Mouse (Mus musculus): ENCODE measurements around the gene Ttc28. TPM values are rescaled to one million over a fixed set of nuclear protein-coding genes. Genes with fewer than 3 reads are reported as not detected.

Ttc28 gene
- total and polyA plus RNA-seq, 3 experiments = 1.1 to 1.8 TPM; not detected in 1

- no peaks in the 10 kb centered on the region for H3K79me2 ChIP-seq (ENCODE audit: control insufficient read depth, insufficient read depth, low read length, poor library complexity)
- no peaks in the 10 kb centered on the region for H3K27me3 ChIP-seq (ENCODE audit: control insufficient read depth in 1 of 2, insufficient read depth in 2 of 2, low read length in 2 of 2)
- H3K36me3 ChIP-seq (ENCODE audit: control insufficient read depth in 1 of 2, insufficient read depth in 2 of 2, low read length in 2 of 2) = peaks cover 0 to 9% of the 10 kb centered on the region in 2 experiments; a peak in 2 of 4 replicates
- no peak for TF ChIP-seq SMC3 (IDR thresholded peaks at IDR 0.05; ENCODE audit: low read depth, low read length)
- TF ChIP-seq NRF1 (IDR thresholded peaks at IDR 0.05; ENCODE audit: insufficient read depth, low read depth, low read length, poor library complexity, severe bottlenecking) = no peak
- no peak for TF ChIP-seq USF1 (IDR thresholded peaks at IDR 0.05; ENCODE audit: low read depth, low read length)
- no peak for TF ChIP-seq CHD1 (IDR thresholded peaks at IDR 0.05; ENCODE audit: low read depth, low read length)
- no peak for TF ChIP-seq CTCF (IDR thresholded peaks at IDR 0.05 in 2 of 3, conservative IDR thresholded peaks at IDR 0.05 in 1 of 3; ENCODE audit: control insufficient read depth in 1 of 3, insufficient read depth in 1 of 3, low read depth in 2 of 3, low read length in 3 of 3, poor library complexity in 1 of 3, severe bottlenecking in 1 of 3)
- no peak for TF ChIP-seq TCF12 (IDR thresholded peaks at IDR 0.05; ENCODE audit: low read depth, low read length)
- no peak for TF ChIP-seq BHLHE40 (IDR thresholded peaks at IDR 0.05; ENCODE audit: borderline replicate concordance, low read depth, low read length)
- TF ChIP-seq MYC (IDR thresholded peaks at IDR 0.05; ENCODE audit: low read depth, low read length) = no peak
- TF ChIP-seq ZKSCAN1 (IDR thresholded peaks at IDR 0.05; ENCODE audit: low read depth, low read length) = no peak
- TF ChIP-seq TBP (IDR thresholded peaks at IDR 0.05; ENCODE audit: low read depth, low read length) = no peak
- TF ChIP-seq MAX (IDR thresholded peaks at IDR 0.05; ENCODE audit: low read length) = no peak
- TF ChIP-seq ZMIZ1 (IDR thresholded peaks at IDR 0.05; ENCODE audit: low read depth, low read length) = no peak
- no peak for TF ChIP-seq RCOR1 (IDR thresholded peaks at IDR 0.05; ENCODE audit: low read depth, low read length)
- no peak overlapping the region for H3K9ac ChIP-seq (ENCODE audit: control insufficient read depth, low read depth, low read length, poor library complexity, severe bottlenecking)
- H3K4me3 ChIP-seq (ENCODE audit: control insufficient read depth in 1 of 2, insufficient read depth in 1 of 2, low read depth in 2 of 2, low read length in 2 of 2) = no peak overlapping the region
- no peak overlapping the region for H3K27ac ChIP-seq (ENCODE audit: control insufficient read depth, low read depth, low read length)
- no peak for DNase-seq (ENCODE audit: low read depth, low spot score)
- no peaks in the 10 kb centered on the region for H3K9me3 ChIP-seq (replicated peaks; ENCODE audit: insufficient read depth, low read length)
- H3K4me1 ChIP-seq (ENCODE audit: control insufficient read depth in 1 of 2, insufficient read depth in 2 of 2, low read length in 2 of 2) = peaks cover 0 to 11% of the 10 kb centered on the region in 2 experiments; a peak in 2 of 4 replicates
These were observed 284.8 kb downstream of the Ttc28 start for GRCm38 (mm10) chr5:111164348-111164920.

GRCm38 (mm10) chr5:111170383-111170782, 290.8 kb downstream of the Ttc28 start:
- Histone ChIP-seq H3K27me3 (ENCODE audit: control insufficient read depth in 1 of 2, insufficient read depth in 2 of 2, low read length in 2 of 2) (no peaks in the 10 kb centered on the region), H3K9ac (ENCODE audit: control insufficient read depth, low read depth, low read length, poor library complexity, severe bottlenecking) (no peak overlapping the region), H3K79me2 (ENCODE audit: control insufficient read depth, insufficient read depth, low read length, poor library complexity) (no peaks in the 10 kb centered on the region), H3K27ac (ENCODE audit: control insufficient read depth, low read depth, low read length) (no peak overlapping the region), H3K4me3 (ENCODE audit: control insufficient read depth in 1 of 2, insufficient read depth in 1 of 2, low read depth in 2 of 2, low read length in 2 of 2) (no peak overlapping the region), H3K36me3 (ENCODE audit: control insufficient read depth in 1 of 2, insufficient read depth in 2 of 2, low read length in 2 of 2) (no peaks in the 10 kb centered on the region), H3K4me1 (ENCODE audit: control insufficient read depth in 1 of 2, insufficient read depth in 2 of 2, low read length in 2 of 2) (no peaks in the 10 kb centered on the region), H3K9me3 (replicated peaks; ENCODE audit: insufficient read depth, low read length) (no peaks in the 10 kb centered on the region)
- TF ChIP-seq HCFC1 (IDR thresholded peaks at IDR 0.05; ENCODE audit: low read depth, low read length) = no peak
- no peak for TF ChIP-seq ETS1 (IDR thresholded peaks at IDR 0.05; ENCODE audit: low read depth, low read length)
- TF ChIP-seq GATA1 (IDR thresholded peaks at IDR 0.05; ENCODE audit: low read depth, low read length) = no peak
- TF ChIP-seq RAD21 (IDR thresholded peaks at IDR 0.05; ENCODE audit: low read depth, low read length) = no peak
- TF ChIP-seq SMC3 (IDR thresholded peaks at IDR 0.05; ENCODE audit: low read depth, low read length) = no peak
- no peak for TF ChIP-seq ZKSCAN1 (IDR thresholded peaks at IDR 0.05; ENCODE audit: low read depth, low read length)
- no peak for TF ChIP-seq MYC (IDR thresholded peaks at IDR 0.05; ENCODE audit: low read depth, low read length)
- no peak for DNase-seq (ENCODE audit: low read depth, low spot score)

Measured in MEL (cell line).